Comparison of ENCODE assay signal across 21 mouse cellular contexts in the genomic region with DNA sequence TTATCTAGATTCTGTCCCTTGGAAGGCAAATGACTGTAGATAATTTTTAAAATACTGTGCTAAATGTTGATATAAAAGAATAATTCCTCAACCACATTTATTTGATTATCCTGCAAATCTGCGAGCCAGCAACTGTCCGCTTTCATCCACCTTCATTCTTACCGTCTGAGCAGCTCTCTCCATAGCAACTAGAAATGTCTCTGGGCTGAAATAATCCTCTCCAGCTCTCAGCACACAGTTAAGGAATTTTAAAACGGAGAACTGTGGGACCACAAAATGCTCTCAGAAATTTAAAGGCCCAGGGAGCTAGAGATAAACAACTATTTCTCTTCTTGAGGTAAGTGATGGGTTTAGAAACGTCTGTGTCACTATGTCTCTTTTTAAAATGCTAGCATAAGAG. TPM values are rescaled to one million over a fixed set of nuclear protein-coding genes. Genes with fewer than 3 reads are reported as not detected.
DNase-seq lines count a peak whose midpoint lies in the region; ATAC-seq and TF ChIP-seq lines count a peak whose summit lies in the region.
"Had no signal": no experiment of that assay in that cellular context is flagged by ENCODE, and none has a peak within 500 bp of the region (broad histone marks: within the 10 kb centered on the region; RNA-seq: fewer than 3 reads in every experiment).

A gene (plus strand): TSS at position 155 of the 400 bp plus-strand sequence.

- peak in 1 of 2 experiments; percentile 19 for DNase-seq in frontal cortex, adult 2 months (ENCODE audit: extremely low spot score in 1 of 2, low spot score in 1 of 2)
- DNase-seq in frontal cortex, postnatal 25 days (ENCODE audit: low spot score in 2 of 2) = no peak
- no peak for DNase-seq in left cerebral cortex, adult 2 months (ENCODE audit: extremely low spot score in 1 of 2, low spot score in 2 of 2)
- no peak for DNase-seq in left cerebral cortex, postnatal 4 days
- DNase-seq in left cerebral cortex, postnatal 10 days (ENCODE audit: extremely low spot score in 1 of 2, low spot score in 2 of 2) = peak in 1 of 2 experiments; percentile 24
- DNase-seq in gastrocnemius, postnatal 10 days = no peak
- DNase-seq: adrenal gland, postnatal 14 days; gastrocnemius, adult 2 months; heart, postnatal 36 days; kidney, adult 11 months; kidney, postnatal 14 days; liver; lung, adult 2 months; thymus, postnatal 25 days had no signal

- H3K4me1 ChIP-seq in olfactory bulb, adult 2 months (ENCODE audit: control insufficient read depth, insufficient read depth, low read length) = no peaks in the 10 kb centered on the region
- H3K4me1 ChIP-seq: embryonic facial prominence, embryonic 15.5 days; forebrain, embryonic 13.5 days had no signal

- 44% methylated on average over 5 of the region's 5 CpGs for WGBS in olfactory bulb, adult 2 months

- intact Hi-C loops in left cerebral cortex, adult 2 months (cut with DNase I) = no loop called here
- intact Hi-C loops in left cerebral cortex, postnatal 4 days (cut with DNase I) = no loop called here
- intact Hi-C loops in left cerebral cortex, postnatal 10 days (cut with DNase I) = no loop called here

- H3K27ac ChIP-seq in left cerebral cortex, adult 2 months = peak within 1 kb of the TSS; percentile 45
- no peak within 1 kb of the TSS for H3K27ac ChIP-seq in olfactory bulb, adult 2 months (ENCODE audit: insufficient read depth, low read depth, low read length)
- H3K27ac ChIP-seq: embryonic facial prominence, embryonic 15.5 days; forebrain, embryonic 13.5 days; gastrocnemius, adult 2 months had no signal

- no peak for TF ChIP-seq POLR2A in olfactory bulb, adult 2 months (IDR thresholded peaks at IDR 0.05; ENCODE audit: insufficient read depth, low read depth, low read length)

- no peak for TF ChIP-seq CTCF in left cerebral cortex, adult 2 months (IDR thresholded peaks at IDR 0.05)
- TF ChIP-seq CTCF in olfactory bulb, adult 2 months (IDR thresholded peaks at IDR 0.05; ENCODE audit: insufficient read depth, low read depth, low read length) = no peak

- peak within 1 kb of the TSS; percentile 21; the same call in 1 of the 2 replicates for H3K4me3 ChIP-seq in left cerebral cortex, adult 2 months
- H3K4me3 ChIP-seq in olfactory bulb, adult 2 months (ENCODE audit: insufficient read depth, low read depth, low read length) = no peak within 1 kb of the TSS
- H3K4me3 ChIP-seq: embryonic facial prominence, embryonic 15.5 days; forebrain, embryonic 13.5 days; gastrocnemius, adult 2 months had no signal

- ATAC-seq in megakaryocyte-erythroid progenitor cell, adult 5-6 weeks (replicated peaks; ENCODE audit: low FRiP score, low TSS enrichment, poor library complexity, severe bottlenecking) = no peak
- ATAC-seq: forebrain, embryonic 13.5 days had no signal

RNA-seq across cellular contexts. Expression of the gene that starts here (rescaled TPM):
- 36.7 and 43.9 TPM in 2 replicates for polyA plus RNA-seq in frontal cortex, adult 2 months (2012; rRNA removed)
- total RNA-seq in left cerebral cortex, adult 2 months (2021) = 10 to 100 TPM; 32.1 to 37.5 TPM
- 1 to 10 TPM; 4.2 to 4.8 TPM for total RNA-seq in left cerebral cortex, postnatal 4 days (2021)
- total RNA-seq in left cerebral cortex, postnatal 10 days (2021) = 10 to 100 TPM; 21.5 to 28.2 TPM
- polyA plus RNA-seq in olfactory bulb, adult 2 months (2012; ENCODE audit: insufficient read depth, insufficient read length, low replicate concordance, missing spikeins) = not detected in 2 replicates
- total RNA-seq in gastrocnemius, postnatal 10 days (2021) = under 1 TPM; 0.70 to 0.75 TPM
- not detected in 2 replicates for total RNA-seq in megakaryocyte-erythroid progenitor cell, adult 5-6 weeks (2014; fragmentation: Nextera tagmentation)
- not detected in 2 replicates for total RNA-seq in megakaryocyte-erythroid progenitor cell, adult 5-6 weeks (2017)
- total RNA-seq: ES-E14; megakaryocyte, adult 5-6 weeks had no signal
- polyA plus RNA-seq: small intestine, adult 2 months had no signal
